Mouse (Mus musculus) liver, adult 2 months (tissue): ENCODE data around the gene Ascc3. TPM values are rescaled to one million over a fixed set of nuclear protein-coding genes. Genes with fewer than 3 reads are reported as not detected.

Source experiments
- DNase-seq: peaks from one replicate; pipeline ENCODE4 v3.0.0-alpha.2; 2011; ENCODE audit warnings: low read depth, low spot score; ENCODE audit errors: extremely low read depth
- H3K27ac ChIP-seq: fragments of 200-500 bp; replicated peaks from 2 replicates; pipeline ENCODE4 v1.5.1; 2012; ENCODE audit warnings: low read depth, mild to moderate bottlenecking, control low read depth, inconsistent platforms, low read length; ENCODE audit not compliant: insufficient read depth
- H3K27me3 ChIP-seq: fragments of 200-500 bp; 2 replicates; pipeline ENCODE4 v1.6.1; 2012; ENCODE audit warnings: mild to moderate bottlenecking, moderate library complexity, low read length, inconsistent platforms; ENCODE audit not compliant: control insufficient read depth, insufficient read depth
- H3K36me3 ChIP-seq: fragments of 200-500 bp; 2 replicates; pipeline ENCODE4 v1.6.1; 2012; ENCODE audit warnings: low read length, inconsistent platforms; ENCODE audit not compliant: control insufficient read depth, insufficient read depth
- H3K4me1 ChIP-seq: fragments of 200-500 bp; 2 replicates; pipeline ENCODE4 v1.6.1; 2011; ENCODE audit warnings: low read length; ENCODE audit not compliant: control insufficient read depth, insufficient read depth
- H3K4me3 ChIP-seq: fragments of 200-500 bp; 2 replicates; pipeline ENCODE4 v1.5.1; 2011; ENCODE audit warnings: low read depth, mild to moderate bottlenecking, control low read depth, low read length, moderate library complexity; ENCODE audit not compliant: insufficient read depth
- H3K79me2 ChIP-seq: fragments of 200-500 bp; 2 replicates; pipeline ENCODE4 v1.6.1; 2012; ENCODE audit warnings: inconsistent platforms, mild to moderate bottlenecking, low read length, moderate library complexity; ENCODE audit not compliant: control insufficient read depth, insufficient read depth
- H3K9ac ChIP-seq: fragments of 200-500 bp; 2 replicates; pipeline ENCODE4 v1.6.1; 2012; ENCODE audit warnings: low read depth, mild to moderate bottlenecking, control low read depth, inconsistent platforms, low read length
- CTCF ChIP-seq: fragments of 200-500 bp; IDR thresholded peaks from 2 replicates; pipeline ENCODE4 v1.5.1; 2011; ENCODE audit warnings: low read depth, low read length, control low read depth
- POLR2A ChIP-seq: fragments of 200-500 bp; IDR thresholded peaks from 2 replicates; pipeline ENCODE4 v1.6.1; 2011; ENCODE audit warnings: low read length, control low read depth; ENCODE audit not compliant: insufficient read depth; ENCODE audit errors: extremely low read depth
- WGBS: fragments of 180-500 bp; shearing (Covaris S2); methylation state at CpG from one replicate; pipeline ENCODE4 v1.1.7; 2018; 5-methylcytosine and 5-hydroxymethylcytosine counted together
- polyA plus RNA-seq: library from polyadenylated mRNA; depleted of rRNA; stranded (reverse); fragments of >200 nt; gene quantifications from 2 replicates; pipeline ENCODE4 v1.2.3, GENCODE M21; 2012; rRNA removed
- total RNA-seq: library from RNA; depleted of rRNA; stranded (reverse); fragments of >200 nt; gene quantifications from 2 replicates; pipeline ENCODE4 v1.2.3, GENCODE M21; 2014; rRNA removed

Gene Ascc3
- total RNA-seq (38.5 and 39.3 TPM in 2 replicates), polyA plus RNA-seq (9.0 and 11.8 TPM in 2 replicates)

GRCm38 (mm10) chr10:50592355-50593293, at the start of gene Ascc3:
Ascc3 (plus strand) TSS chr10:50592669.
- Histone ChIP-seq H3K79me2 (peaks cover 5% of the 10 kb centered on the region; the same call in 1 of the 2 replicates), H3K36me3 (no peaks in the 10 kb centered on the region), H3K27me3 (no peaks in the 10 kb centered on the region), H3K27ac (peak within 1 kb of the TSS; percentile 85), H3K4me3 (peak within 1 kb of the TSS; percentile 79), H3K9ac (peak within 1 kb of the TSS; percentile 91), H3K4me1 (peaks cover 2% of the 10 kb centered on the region; the same call in 1 of the 2 replicates)
- peak; percentile 75 for TF ChIP-seq POLR2A
- TF ChIP-seq CTCF: no peak
- peak; percentile 85 for DNase-seq
- WGBS: under 1% methylated on average over 78 of the region's 79 CpGs

GRCm38 (mm10) chr10:50584721-50585120, 7.7 kb upstream of the Ascc3 start:
- no peak overlapping the region for H3K4me3 ChIP-seq
- TF ChIP-seq CTCF (no peak), POLR2A (no peak)
- H3K27ac ChIP-seq: no peak overlapping the region
- DNase-seq: no peak
- H3K27me3 ChIP-seq: no peaks in the 10 kb centered on the region
- no peaks in the 10 kb centered on the region for H3K36me3 ChIP-seq
- no peaks in the 10 kb centered on the region for H3K4me1 ChIP-seq
- no peak overlapping the region for H3K9ac ChIP-seq
- 89% methylated on average over 1 of the region's 1 CpGs for WGBS
- no peaks in the 10 kb centered on the region for H3K79me2 ChIP-seq

- no peak for DNase-seq
- Histone ChIP-seq H3K36me3 (no peaks in the 10 kb centered on the region), H3K9ac (no peak overlapping the region)
Measured at GRCm38 (mm10) chr10:50586556-50586955, 5.9 kb upstream of the Ascc3 start.

GRCm38 (mm10) chr10:50593371-50593770, 902 bp downstream of the Ascc3 start:
- peaks cover 6% of the 10 kb centered on the region for H3K4me1 ChIP-seq
- 0 out of 2 replicates have a peak overlapping the region, but pooled peaks have one; percentile 38 for H3K9ac ChIP-seq
- no peaks in the 10 kb centered on the region for H3K36me3 ChIP-seq
- peak overlapping the region; percentile 79; the same call in 1 of the 2 replicates for H3K4me3 ChIP-seq
- no peak for DNase-seq
- peaks cover 9% of the 10 kb centered on the region; the same call in 1 of the 2 replicates for H3K79me2 ChIP-seq
- H3K27me3 ChIP-seq: no peaks in the 10 kb centered on the region
- TF ChIP-seq POLR2A (no peak), CTCF (no peak)
- no peak overlapping the region for H3K27ac ChIP-seq
- 59% methylated on average over 12 of the region's 12 CpGs for WGBS

More at GRCm38 (mm10) chr10:50586556-50586955, 5.9 kb upstream of the Ascc3 start:
- Histone ChIP-seq H3K4me3 (no peak overlapping the region), H3K27ac (no peak overlapping the region), H3K79me2 (no peaks in the 10 kb centered on the region), H3K4me1 (no peaks in the 10 kb centered on the region), H3K27me3 (no peaks in the 10 kb centered on the region)
- TF ChIP-seq POLR2A (no peak), CTCF (no peak)
- 90% methylated on average over 1 of the region's 1 CpGs for WGBS

- no peaks in the 10 kb centered on the region for H3K36me3 ChIP-seq
- TF ChIP-seq POLR2A (no peak), CTCF (no peak)
- H3K4me1 ChIP-seq: peaks cover 8% of the 10 kb centered on the region
- no peak overlapping the region for H3K9ac ChIP-seq
- peaks cover 16% of the 10 kb centered on the region; the same call in 1 of the 2 replicates for H3K79me2 ChIP-seq
- H3K27me3 ChIP-seq: no peaks in the 10 kb centered on the region
- H3K4me3 ChIP-seq: no peak overlapping the region
- H3K27ac ChIP-seq: no peak overlapping the region
- DNase-seq: no peak
Measured at GRCm38 (mm10) chr10:50595340-50595739, 2.9 kb downstream of the Ascc3 start.
